Mouse (Mus musculus): ENCODE data around the gene Isg15. TPM values are rescaled to one million over a fixed set of nuclear protein-coding genes. Genes with fewer than 3 reads are reported as not detected.
A peak's percentile ranks its signal among the peaks of the same experiment; 100 is the strongest.
"Not testable (repeated sequence)": the region's sequence is repeated elsewhere in the genome, so short reads cannot be mapped to it uniquely, and the experiment has no call there.

Isg15 gene
- polyA plus RNA-seq, 2 experiments, result 1.3 to 5.8 TPM

GRCm38 (mm10) chr4:156168611-156169010 is 32.0 kb downstream of the Isg15 start:
- Histone ChIP-seq H3K27me3 (ENCODE audit: control insufficient read depth, insufficient read depth, low read length) (no peaks in the 10 kb centered on the region), H3K4me1 (replicated peaks; ENCODE audit: control insufficient read depth in 2 of 2, insufficient read depth in 2 of 2, low read length in 1 of 2) (no peaks in the 10 kb centered on the region), H3K4me3 (ENCODE audit: insufficient read depth in 1 of 2, low read depth in 2 of 2, low read length in 2 of 2) (no peak overlapping the region), H3K9me3 (ENCODE audit: control insufficient read depth, low read length) (no peaks in the 10 kb centered on the region), H3K4me2 (ENCODE audit: low read depth) (no peak overlapping the region), H3K9ac (replicated peaks) (no peak overlapping the region), H3K27ac (no peak overlapping the region), H3K36me3 (replicated peaks; ENCODE audit: control insufficient read depth, insufficient read depth, low read depth) (no peaks in the 10 kb centered on the region)
- WGBS (ENCODE audit: insufficient replicate concordance), result 73% methylated on average over 8 of the region's 8 CpGs
- ATAC-seq (ENCODE audit: insufficient read depth) (no peak), DNase-seq (ENCODE audit: low read depth in 3 of 3, low spot score in 3 of 3) (no peak)
- TF ChIP-seq CTCF (IDR thresholded peaks at IDR 0.05; ENCODE audit: low read depth) (no peak), EP300 (IDR thresholded peaks at IDR 0.05; ENCODE audit: low read depth) (no peak)

GRCm38 (mm10) chr4:156166477-156166876 is 34.1 kb downstream of the Isg15 start:
- no peak overlapping the region for H3K4me2 ChIP-seq (ENCODE audit: low read depth)
- no peaks in the 10 kb centered on the region for H3K27me3 ChIP-seq (ENCODE audit: control insufficient read depth, insufficient read depth, low read length)
- DNase-seq (ENCODE audit: low read depth in 3 of 3, low spot score in 3 of 3), result no peak
- no peaks in the 10 kb centered on the region for H3K4me1 ChIP-seq (replicated peaks; ENCODE audit: control insufficient read depth in 2 of 2, insufficient read depth in 2 of 2, low read length in 1 of 2)
- 65% methylated on average over 9 of the region's 9 CpGs for WGBS (ENCODE audit: insufficient replicate concordance)
- no peaks in the 10 kb centered on the region for H3K36me3 ChIP-seq (replicated peaks; ENCODE audit: control insufficient read depth, insufficient read depth, low read depth)
- TF ChIP-seq EP300 (IDR thresholded peaks at IDR 0.05; ENCODE audit: low read depth) (no peak), CTCF (IDR thresholded peaks at IDR 0.05; ENCODE audit: low read depth) (peak; percentile 51)
- no peak overlapping the region for H3K4me3 ChIP-seq (ENCODE audit: insufficient read depth in 1 of 2, low read depth in 2 of 2, low read length in 2 of 2)
- H3K9me3 ChIP-seq (ENCODE audit: control insufficient read depth, low read length), result no peaks in the 10 kb centered on the region
- ATAC-seq (ENCODE audit: insufficient read depth), result no peak
- no peak overlapping the region for H3K27ac ChIP-seq
- no peak overlapping the region for H3K9ac ChIP-seq (replicated peaks)

DNA sequence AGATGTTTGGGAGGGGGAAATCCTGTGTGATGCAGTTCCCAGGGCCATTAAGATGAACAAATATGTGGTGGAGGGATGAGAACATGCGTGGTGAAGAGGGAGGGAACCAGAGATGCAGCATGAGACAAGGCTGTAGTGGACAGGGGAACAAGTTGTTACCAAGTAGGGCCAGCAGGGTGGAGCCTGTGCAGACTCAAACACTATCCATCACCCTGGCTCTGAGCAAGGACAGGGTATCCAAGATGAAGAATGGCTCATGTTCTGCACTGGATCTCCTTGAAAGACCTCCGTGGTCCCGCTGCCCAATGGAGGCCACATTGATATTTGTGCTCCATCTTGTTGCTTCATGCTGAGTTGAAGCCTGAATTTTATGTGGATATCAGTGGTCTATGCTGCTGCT is 45.8 kb downstream of the Isg15 start:
- no peak overlapping the region for H3K4me3 ChIP-seq (ENCODE audit: insufficient read depth in 1 of 2, low read depth in 2 of 2, low read length in 2 of 2)
- H3K27ac ChIP-seq, result no peak overlapping the region
- H3K9ac ChIP-seq (replicated peaks), result no peak overlapping the region
- no peak for DNase-seq (ENCODE audit: low read depth in 3 of 3, low spot score in 3 of 3)
- H3K9me3 ChIP-seq (ENCODE audit: control insufficient read depth, low read length), result no peaks in the 10 kb centered on the region; the same call in 1 of the 2 replicates
- no peak for ATAC-seq (ENCODE audit: insufficient read depth)
- 75% methylated on average over 3 of the region's 3 CpGs for WGBS (ENCODE audit: insufficient replicate concordance)
- no peaks in the 10 kb centered on the region for H3K4me1 ChIP-seq (replicated peaks; ENCODE audit: control insufficient read depth in 2 of 2, insufficient read depth in 2 of 2, low read length in 1 of 2)
- H3K36me3 ChIP-seq (replicated peaks; ENCODE audit: control insufficient read depth, insufficient read depth, low read depth), result no peaks in the 10 kb centered on the region
- no peak; the same call in 1 of the 2 replicates for TF ChIP-seq CTCF (IDR thresholded peaks at IDR 0.05; ENCODE audit: low read depth)
- no peak for TF ChIP-seq EP300 (IDR thresholded peaks at IDR 0.05; ENCODE audit: low read depth)
- no peaks in the 10 kb centered on the region for H3K27me3 ChIP-seq (ENCODE audit: control insufficient read depth, insufficient read depth, low read length)
- no peak overlapping the region for H3K4me2 ChIP-seq (ENCODE audit: low read depth)

DNA sequence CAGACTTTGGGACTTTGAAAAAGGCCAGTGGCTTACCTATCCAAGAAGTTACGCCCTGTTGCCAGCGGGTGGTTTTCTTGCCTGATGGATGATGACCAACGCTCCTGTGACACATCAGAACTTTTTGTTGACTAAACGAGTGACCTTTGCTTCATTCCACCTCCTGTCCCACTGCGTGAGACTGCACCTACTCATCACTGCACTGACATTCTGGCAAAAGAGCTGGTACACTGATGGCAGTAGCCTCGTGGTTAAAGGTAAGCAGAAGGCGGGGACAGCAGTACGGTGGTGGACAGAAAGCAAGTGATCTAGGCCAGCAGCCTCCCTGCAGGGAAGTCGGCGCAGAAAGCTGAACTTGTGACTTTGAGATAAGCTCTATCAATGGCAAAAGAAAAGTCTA is 49.7 kb downstream of the Isg15 start:
- not testable (repeated sequence) for H3K4me1 ChIP-seq (replicated peaks; ENCODE audit: control insufficient read depth in 2 of 2, insufficient read depth in 2 of 2, low read length in 1 of 2); ATAC-seq (ENCODE audit: insufficient read depth); H3K4me3 ChIP-seq (ENCODE audit: insufficient read depth in 1 of 2, low read depth in 2 of 2, low read length in 2 of 2); DNase-seq (ENCODE audit: low read depth in 3 of 3, low spot score in 3 of 3); H3K27ac ChIP-seq; H3K27me3 ChIP-seq (ENCODE audit: control insufficient read depth, insufficient read depth, low read length); H3K9me3 ChIP-seq (ENCODE audit: control insufficient read depth, low read length); H3K36me3 ChIP-seq (replicated peaks; ENCODE audit: control insufficient read depth, insufficient read depth, low read depth); H3K4me2 ChIP-seq (ENCODE audit: low read depth); H3K9ac ChIP-seq (replicated peaks)
- WGBS (ENCODE audit: insufficient replicate concordance), result 58% methylated on average over 10 of the region's 10 CpGs

Small RNAs within 50 kb of the gene (microRNA-seq; reads per million reads assigned to microRNA genes)
- 4.2 reads per million, percentile 3 among the genes with 10 or more reads in this experiment for gene Mir7658

Other genes with a start within 250 kb of the Isg15 start
- 37.4 and 43.2 TPM in 2 replicates for gene C1qtnf12, start 238.5 kb downstream of the Isg15 start, polyA plus RNA-seq (2012; rRNA removed)
- 85.1 and 96.2 TPM in 2 replicates for gene C1qtnf12, start 238.5 kb downstream of the Isg15 start, polyA plus RNA-seq (2014; fragmentation: Nextera tagmentation; extraction: Ambion mirVana)
- 2.8 and 2.9 TPM in 2 replicates for gene B3galt6, start 208.2 kb downstream of the Isg15 start, polyA plus RNA-seq (2012; rRNA removed)
- gene B3galt6, start 208.2 kb downstream of the Isg15 start, polyA plus RNA-seq (2014; fragmentation: Nextera tagmentation; extraction: Ambion mirVana), result 3.7 TPM in 2 replicates
- 20.1 and 26.8 TPM in 2 replicates for gene Sdf4, start 207.9 kb downstream of the Isg15 start, polyA plus RNA-seq (2012; rRNA removed)
- 72.1 and 79.4 TPM in 2 replicates for gene Sdf4, start 207.9 kb downstream of the Isg15 start, polyA plus RNA-seq (2014; fragmentation: Nextera tagmentation; extraction: Ambion mirVana)
- 1.0 and 1.8 TPM in 2 replicates for gene Tnfrsf4, start 187.0 kb downstream of the Isg15 start, polyA plus RNA-seq (2012; rRNA removed)
- gene Tnfrsf4, start 187.0 kb downstream of the Isg15 start, polyA plus RNA-seq (2014; fragmentation: Nextera tagmentation; extraction: Ambion mirVana), result 0.13 TPM in 2 replicates
- 0.39 and 0.92 TPM in 2 replicates for gene Tnfrsf18, start 174.7 kb downstream of the Isg15 start, polyA plus RNA-seq (2012; rRNA removed)
- 0.39 and 0.53 TPM in 2 replicates for gene Tnfrsf18, start 174.7 kb downstream of the Isg15 start, polyA plus RNA-seq (2014; fragmentation: Nextera tagmentation; extraction: Ambion mirVana)
- 0.42 and 0.71 TPM in 2 replicates for gene Ttll10, start 141.4 kb downstream of the Isg15 start, polyA plus RNA-seq (2012; rRNA removed)
- gene Ttll10, start 141.4 kb downstream of the Isg15 start, polyA plus RNA-seq (2014; fragmentation: Nextera tagmentation; extraction: Ambion mirVana), result 0.28 and 0.38 TPM in 2 replicates
- gene 9430015G10Rik, start 90.8 kb downstream of the Isg15 start, polyA plus RNA-seq (2012; rRNA removed), result 15.6 and 16.4 TPM in 2 replicates
- 8.7 and 10.5 TPM in 2 replicates for gene 9430015G10Rik, start 90.8 kb downstream of the Isg15 start, polyA plus RNA-seq (2014; fragmentation: Nextera tagmentation; extraction: Ambion mirVana)
- gene Rnf223, start 70.3 kb downstream of the Isg15 start, polyA plus RNA-seq (2012; rRNA removed), result 0.27 and 0.35 TPM in 2 replicates
- gene Rnf223, start 70.3 kb downstream of the Isg15 start, polyA plus RNA-seq (2014; fragmentation: Nextera tagmentation; extraction: Ambion mirVana), result 0.13 TPM in 1 of 2 replicates, not detected in the other
- gene Agrn, start 3.3 kb downstream of the Isg15 start, polyA plus RNA-seq (2012; rRNA removed), result 18.5 TPM in 2 replicates
- gene Agrn, start 3.3 kb downstream of the Isg15 start, polyA plus RNA-seq (2014; fragmentation: Nextera tagmentation; extraction: Ambion mirVana), result 6.7 and 7.2 TPM in 2 replicates
- gene AW011738, start 2.5 kb upstream of the Isg15 start, polyA plus RNA-seq (2012; rRNA removed), result 0.49 and 0.66 TPM in 2 replicates
- gene AW011738, start 2.5 kb upstream of the Isg15 start, polyA plus RNA-seq (2014; fragmentation: Nextera tagmentation; extraction: Ambion mirVana), result 0.23 TPM in 1 of 2 replicates, not detected in the other
- gene Perm1, start 15.1 kb upstream of the Isg15 start, polyA plus RNA-seq (2012; rRNA removed), result 0.03 TPM in 2 replicates
- 0.05 TPM in 1 of 2 replicates, not detected in the other for gene Perm1, start 15.1 kb upstream of the Isg15 start, polyA plus RNA-seq (2014; fragmentation: Nextera tagmentation; extraction: Ambion mirVana)
- gene Plekhn1, start 34.0 kb upstream of the Isg15 start, polyA plus RNA-seq (2012; rRNA removed), result 9.9 and 10.8 TPM in 2 replicates
- gene Plekhn1, start 34.0 kb upstream of the Isg15 start, polyA plus RNA-seq (2014; fragmentation: Nextera tagmentation; extraction: Ambion mirVana), result 2.7 and 5.2 TPM in 2 replicates
- gene Noc2l, start 35.2 kb upstream of the Isg15 start, polyA plus RNA-seq (2012; rRNA removed), result 62.7 and 68.0 TPM in 2 replicates
- gene Noc2l, start 35.2 kb upstream of the Isg15 start, polyA plus RNA-seq (2014; fragmentation: Nextera tagmentation; extraction: Ambion mirVana), result 40.2 and 50.7 TPM in 2 replicates
- 56.1 and 56.9 TPM in 2 replicates for gene Samd11, start 54.8 kb upstream of the Isg15 start, polyA plus RNA-seq (2012; rRNA removed)
- 21.5 and 24.8 TPM in 2 replicates for gene Samd11, start 54.8 kb upstream of the Isg15 start, polyA plus RNA-seq (2014; fragmentation: Nextera tagmentation; extraction: Ambion mirVana)
- gene Vmn2r-ps159, start 130.3 kb upstream of the Isg15 start, polyA plus RNA-seq (2012; rRNA removed), result not detected in 2 replicates
- gene Vmn2r-ps159, start 130.3 kb upstream of the Isg15 start, polyA plus RNA-seq (2014; fragmentation: Nextera tagmentation; extraction: Ambion mirVana), result not detected in 2 replicates

All from liver, embryonic 14.5 days (tissue).